Mouse (Mus musculus): ENCODE data around the gene Cdc7.
"Not testable (repeated sequence)": the region's sequence is repeated elsewhere in the genome, so short reads cannot be mapped to it uniquely, and the experiment has no call there.

Cdc7 gene

GRCm38 (mm10) chr5:106963584-106964512 lies at the start of gene Cdc7:
Cdc7 (plus strand) TSS chr5:106964322.
- peak; percentile 94 for DNase-seq

DNA sequence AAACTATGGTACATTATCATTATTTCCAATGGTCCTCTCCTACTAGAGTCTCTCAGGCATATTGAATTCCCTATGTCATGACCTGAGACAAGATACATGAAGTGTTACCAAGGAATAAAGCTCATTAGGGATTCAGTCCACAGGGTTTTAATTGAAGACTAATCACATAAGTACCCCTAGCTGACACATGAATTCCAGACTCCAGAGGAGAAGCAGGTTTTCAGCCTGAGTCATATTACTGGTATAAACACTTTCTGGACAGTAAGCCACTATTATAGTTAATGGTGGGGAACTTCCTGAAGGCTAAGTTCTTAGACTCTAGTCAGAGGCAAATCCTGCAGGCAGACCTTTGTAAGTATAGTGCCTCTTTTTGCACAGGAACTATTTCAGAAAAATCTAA lies 44.8 kb upstream of the Cdc7 start:
- DNase-seq: no peak

GRCm38 (mm10) chr5:106925488-106926368 lies 38.4 kb upstream of the Cdc7 start, which contains the start of gene Hfm1:
Hfm1 (minus strand) TSS chr5:106926321.
- DNase-seq: peak; percentile 4

GRCm38 (mm10) chr5:106926369-106926686 lies 37.8 kb upstream of the Cdc7 start:
- no peak for DNase-seq

DNA sequence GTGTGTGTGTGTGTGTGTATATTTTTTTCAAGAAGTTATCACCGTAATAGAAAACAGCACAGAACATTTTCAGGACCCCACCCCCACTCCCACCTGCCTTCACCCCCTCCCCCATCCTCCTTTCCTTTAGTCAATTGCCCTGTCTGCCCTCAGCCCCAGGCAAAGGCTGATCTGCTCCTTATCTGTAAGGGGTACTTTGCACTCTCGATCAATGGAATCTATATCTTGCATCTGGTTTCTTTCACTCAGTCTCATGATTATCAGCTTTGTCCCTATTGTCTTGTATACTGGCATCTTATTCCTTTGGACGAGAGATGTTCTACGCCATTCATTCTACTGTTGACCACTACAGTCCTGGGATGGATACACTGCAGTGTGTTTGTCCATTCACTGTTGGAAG lies 36.1 kb upstream of the Cdc7 start:
- no peak for DNase-seq

- no peak for DNase-seq
These were observed 17.8 kb upstream of the Cdc7 start for GRCm38 (mm10) chr5:106946342-106946741.

GRCm38 (mm10) chr5:106948683-106949082 lies 15.4 kb upstream of the Cdc7 start:
- no peak for DNase-seq

DNA sequence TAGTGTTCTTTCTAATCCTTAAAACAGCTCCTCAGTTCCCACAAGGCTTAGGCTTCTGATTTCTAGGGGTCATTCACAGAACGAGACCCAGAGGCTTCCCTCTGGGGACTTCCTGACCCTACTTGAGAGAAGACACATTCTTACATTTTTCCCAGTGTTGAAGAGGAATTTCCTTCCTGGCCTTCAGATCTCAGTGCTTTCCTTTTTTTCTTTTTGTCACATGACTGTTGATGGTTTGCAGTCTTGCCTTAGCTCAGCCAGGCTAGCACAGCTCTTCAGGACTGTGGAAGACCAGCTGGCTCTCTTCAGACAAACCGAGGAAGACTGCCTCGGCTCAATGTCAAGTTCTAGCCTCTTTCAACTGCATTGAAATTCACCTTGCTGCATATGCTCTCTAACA lies 7.7 kb upstream of the Cdc7 start:
- no peak for DNase-seq

- peak; percentile 41 for DNase-seq
These were observed 5.1 kb upstream of the Cdc7 start for GRCm38 (mm10) chr5:106959031-106959430.

DNA sequence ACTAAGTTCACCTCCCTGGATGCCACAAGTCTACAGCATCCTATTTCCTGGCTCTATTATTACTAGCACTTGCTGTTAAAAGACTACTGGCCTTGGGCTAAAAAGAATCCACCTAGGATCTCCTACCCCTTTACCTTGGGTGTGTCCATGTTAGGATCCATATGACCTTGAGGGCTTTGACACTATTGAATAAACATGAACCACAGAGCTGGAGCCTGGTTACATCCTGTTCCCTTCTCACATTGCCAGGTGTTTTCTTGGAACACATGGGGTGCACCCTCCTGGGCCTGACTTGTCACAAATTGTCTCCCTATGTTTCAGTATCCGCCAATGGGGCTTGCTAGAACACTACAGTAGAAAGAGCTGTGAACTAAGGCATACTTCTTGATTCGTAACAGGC lies 3.7 kb upstream of the Cdc7 start:
- no peak for DNase-seq

DNA sequence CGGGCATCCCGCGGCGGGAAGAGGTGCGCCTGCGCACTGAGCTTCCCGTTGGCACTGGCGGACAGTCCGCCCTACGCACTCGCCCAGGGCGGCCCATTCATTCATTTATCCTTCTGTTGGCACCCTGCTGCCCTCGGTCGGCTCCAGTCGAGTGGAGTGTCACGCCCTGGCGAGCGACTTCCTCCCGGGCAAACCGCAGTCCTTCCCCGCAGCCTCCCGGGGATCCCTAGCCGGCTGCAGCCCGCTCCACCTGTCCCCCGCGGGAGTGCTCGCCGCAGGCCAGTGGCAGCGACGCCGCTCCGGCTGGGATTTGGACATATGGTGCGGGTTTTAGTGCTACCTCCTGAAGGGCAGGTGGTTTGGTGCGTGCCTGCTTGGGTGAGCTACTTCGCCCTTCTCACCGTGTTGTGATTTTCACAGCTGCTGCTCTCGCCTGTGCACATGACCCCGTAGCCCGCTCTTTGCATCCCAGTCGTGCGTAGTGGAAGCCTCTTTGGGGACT lies 442 bp downstream of the Cdc7 start:
- no peak for DNase-seq

DNA sequence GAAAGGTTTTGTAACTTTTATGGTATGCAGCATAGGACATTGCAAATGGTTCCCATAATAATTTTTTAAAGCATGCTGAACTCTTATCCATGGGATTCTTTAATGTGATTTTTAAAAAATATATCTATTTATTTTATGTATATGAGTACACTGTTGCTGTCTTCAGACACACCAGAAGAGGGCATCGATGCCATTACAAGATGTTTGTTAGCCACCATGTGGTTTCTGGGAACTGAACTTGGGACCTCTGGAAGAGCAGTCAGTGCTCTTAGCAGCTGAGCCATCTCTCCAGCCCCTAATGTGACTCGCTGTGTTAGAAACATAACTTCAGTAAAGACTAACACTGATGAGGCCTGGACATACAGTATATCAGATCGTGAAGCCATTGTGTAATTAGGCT lies 2.3 kb downstream of the Cdc7 start:
- no peak for DNase-seq

GRCm38 (mm10) chr5:106967578-106967977 lies 3.5 kb downstream of the Cdc7 start:
- DNase-seq: no peak

DNA sequence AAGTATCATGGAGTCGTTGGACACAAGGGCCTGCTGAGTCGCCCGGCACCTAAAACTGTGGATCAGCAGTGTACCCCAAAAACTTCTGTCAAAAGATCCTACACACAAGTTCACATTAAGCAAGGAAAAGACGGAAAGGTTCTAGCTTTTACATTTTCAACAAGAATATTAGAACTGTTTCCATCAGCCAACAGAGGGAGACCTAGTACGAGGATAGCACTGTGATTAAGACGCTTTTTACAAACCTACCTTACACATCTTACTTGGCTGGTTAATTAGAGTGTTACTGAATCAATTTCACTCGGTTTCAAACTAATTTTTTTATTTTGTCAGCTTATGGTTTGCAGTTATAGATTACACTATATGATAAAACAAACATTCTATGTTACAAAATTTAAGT lies 9.8 kb downstream of the Cdc7 start:
- DNase-seq: no peak

GRCm38 (mm10) chr5:106979156-106979555 lies 15.0 kb downstream of the Cdc7 start:
- DNase-seq: no peak

- no peak for DNase-seq
These were observed 18.3 kb downstream of the Cdc7 start for GRCm38 (mm10) chr5:106982298-106982952.

- not testable (repeated sequence) for DNase-seq
These were observed 20.8 kb downstream of the Cdc7 start for GRCm38 (mm10) chr5:106984934-106985333.

GRCm38 (mm10) chr5:106985594-106985993 lies 21.5 kb downstream of the Cdc7 start:
- DNase-seq: no peak

GRCm38 (mm10) chr5:106989181-106989580 lies 25.1 kb downstream of the Cdc7 start:
- peak; percentile 68 for DNase-seq

GRCm38 (mm10) chr5:106989786-106990185 lies 25.7 kb downstream of the Cdc7 start:
- no peak for DNase-seq

DNA sequence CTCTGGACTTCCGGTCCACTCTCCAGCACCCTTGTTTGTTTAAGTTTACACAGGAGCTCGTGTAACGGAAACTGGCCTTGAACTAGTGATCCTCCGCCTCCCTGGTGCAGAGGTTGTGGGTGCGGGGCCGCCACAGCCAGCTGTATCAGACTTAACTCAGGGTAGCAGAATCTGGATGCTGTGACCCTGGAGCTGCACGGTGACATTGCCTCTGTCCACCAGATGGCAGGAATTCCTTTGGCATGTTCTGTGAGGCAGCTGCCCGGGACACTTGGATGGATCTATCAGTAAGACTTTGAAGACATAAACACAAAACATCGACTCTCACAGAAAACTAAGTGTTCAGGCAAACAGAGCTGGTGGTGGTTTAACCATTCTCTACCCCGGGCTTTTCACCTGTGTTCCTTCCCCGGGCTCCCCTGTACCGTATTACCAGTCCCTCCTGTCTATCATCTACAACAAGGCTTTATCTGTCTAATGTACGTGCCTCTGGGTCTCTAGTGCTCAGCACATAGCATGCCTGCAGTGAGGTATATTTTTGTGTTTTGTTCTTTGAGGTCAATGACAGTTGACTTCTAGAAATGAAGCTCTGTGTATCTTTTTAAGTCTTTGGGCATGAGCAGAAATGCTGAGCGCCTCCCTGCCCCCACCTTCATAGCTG lies 26.6 kb downstream of the Cdc7 start:
- peak; percentile 83 for DNase-seq

DNA sequence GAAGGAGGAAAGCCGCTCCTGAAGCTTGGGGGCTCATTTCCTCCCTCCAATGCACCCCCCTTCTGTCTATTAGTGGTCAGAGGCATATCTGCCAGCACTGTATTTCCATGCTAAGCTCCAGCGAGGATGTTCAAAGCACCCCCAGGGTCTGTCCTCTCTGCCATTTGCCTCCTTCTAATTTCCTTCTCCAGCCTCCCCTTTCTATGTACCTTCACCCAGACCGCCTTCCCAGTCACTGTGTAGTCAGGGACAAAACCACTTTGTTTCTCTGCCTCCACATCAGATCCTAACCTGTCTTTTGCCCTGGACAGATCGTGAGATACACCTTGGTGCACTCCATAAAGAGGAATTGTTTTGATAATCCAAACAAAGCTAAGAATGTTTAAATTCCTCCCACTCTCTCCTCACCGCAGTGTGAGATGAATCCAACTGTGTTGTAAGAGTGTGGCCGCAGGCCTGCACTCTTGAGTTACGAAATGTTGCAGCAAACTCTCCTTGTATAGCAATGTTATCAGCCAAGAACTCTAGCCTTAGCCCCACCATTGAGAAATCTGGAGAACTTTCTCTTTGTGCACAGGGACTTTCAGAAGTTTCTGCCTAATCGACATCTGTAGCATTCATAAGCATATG lies 27.3 kb downstream of the Cdc7 start:
- DNase-seq: peak; percentile 76
